Mouse (Mus musculus): ENCODE measurements around the gene Dnajc8.
A peak's percentile ranks its signal among the peaks of the same experiment; 100 is the strongest.

Dnajc8 gene

GRCm38 (mm10) chr4:132535406-132536121 lies at the start of gene Dnajc8:
Gene Dnajc8, plus strand, starts transcription at chr4:132535550.
- peak; percentile 94 for DNase-seq

- DNase-seq = no peak
Measured at GRCm38 (mm10) chr4:132488521-132488920, 46.8 kb upstream of the Dnajc8 start.

GRCm38 (mm10) chr4:132488976-132489375 lies 46.4 kb upstream of the Dnajc8 start:
- no peak for DNase-seq

- DNase-seq = no peak
Measured at GRCm38 (mm10) chr4:132490273-132491010, 44.9 kb upstream of the Dnajc8 start.

GRCm38 (mm10) chr4:132491057-132491456 lies 44.3 kb upstream of the Dnajc8 start:
- DNase-seq = no peak

- DNase-seq = no peak
Measured at GRCm38 (mm10) chr4:132491748-132492147, 43.6 kb upstream of the Dnajc8 start.

- no peak for DNase-seq
Measured at GRCm38 (mm10) chr4:132492178-132493060, 42.9 kb upstream of the Dnajc8 start.

GRCm38 (mm10) chr4:132494271-132494918 lies 41.0 kb upstream of the Dnajc8 start:
- no peak for DNase-seq

GRCm38 (mm10) chr4:132501639-132502038 lies 33.7 kb upstream of the Dnajc8 start:
- DNase-seq = no peak

- no peak for DNase-seq
Measured at GRCm38 (mm10) chr4:132503344-132503743, 32.0 kb upstream of the Dnajc8 start.

GRCm38 (mm10) chr4:132505034-132505738 lies 30.2 kb upstream of the Dnajc8 start:
- no peak for DNase-seq

GRCm38 (mm10) chr4:132505800-132506199 lies 29.6 kb upstream of the Dnajc8 start:
- DNase-seq = no peak

GRCm38 (mm10) chr4:132506250-132506649 lies 29.1 kb upstream of the Dnajc8 start:
- no peak for DNase-seq

GRCm38 (mm10) chr4:132507210-132507609 lies 28.1 kb upstream of the Dnajc8 start:
- no peak for DNase-seq

GRCm38 (mm10) chr4:132509621-132510296 lies 25.6 kb upstream of the Dnajc8 start:
- peak; percentile 34 to 54 for DNase-seq

- DNase-seq = peak; percentile 97 to 98
Measured at GRCm38 (mm10) chr4:132510352-132510798, 25.0 kb upstream of the Dnajc8 start, which contains the start of gene Sesn2. Gene Sesn2, minus strand, starts transcription at chr4:132510501.

- DNase-seq = no peak
Measured at GRCm38 (mm10) chr4:132512080-132512479, 23.3 kb upstream of the Dnajc8 start.

GRCm38 (mm10) chr4:132513395-132514273 lies 21.7 kb upstream of the Dnajc8 start:
- DNase-seq = no peak

- DNase-seq = peak; percentile 78 to 81
Measured at GRCm38 (mm10) chr4:132514555-132515135, 20.7 kb upstream of the Dnajc8 start.

Measured in thymus, postnatal 36 days (tissue).